Mouse (Mus musculus) bone marrow macrophage, adult 2 months (primary cell): ENCODE measurements around the gene Dusp16. TPM values are rescaled to one million over a fixed set of nuclear protein-coding genes. Genes with fewer than 3 reads are reported as not detected.
A peak's percentile ranks its signal among the peaks of the same experiment; 100 is the strongest.

ENCODE experiments used
- H3K27ac ChIP-seq: 2 replicates; pipeline ENCODE4 v1.5.1; 2012; ENCODE audit warnings: low read depth, low read length; ENCODE audit not compliant: insufficient read depth
- H3K4me1 ChIP-seq: 2 replicates; pipeline ENCODE4 v1.6.1; 2012; ENCODE audit warnings: low read length; ENCODE audit not compliant: control insufficient read depth, insufficient read depth
- H3K4me3 ChIP-seq: 2 replicates; pipeline ENCODE4 v1.5.1; 2012; ENCODE audit warnings: mild to moderate bottlenecking, low read length, moderate library complexity; ENCODE audit not compliant: insufficient read depth
- CTCF ChIP-seq: IDR thresholded peaks from 2 replicates; pipeline ENCODE4 v1.5.1; 2012; ENCODE audit warnings: low read depth, mild to moderate bottlenecking, low read length, moderate library complexity
- POLR2A ChIP-seq: IDR thresholded peaks from 2 replicates; pipeline ENCODE4 v1.6.1; 2012; ENCODE audit warnings: mild to moderate bottlenecking, low read depth, low read length, borderline replicate concordance
- polyA plus RNA-seq: library from polyadenylated mRNA; stranded (reverse); fragments of >200 nt; gene quantifications from 2 replicates; pipeline ENCODE4 v1.2.4, GENCODE M21; 2012; ENCODE audit not compliant: missing spikeins, insufficient read depth, insufficient read length

The Dusp16 gene
- polyA plus RNA-seq, 1 experiment, result 6.9 TPM

GRCm38 (mm10) chr6:134770339-134770738 is 22.1 kb downstream of the Dusp16 start:
- TF ChIP-seq CTCF (no peak), POLR2A (no peak)
- no peak overlapping the region for H3K4me3 ChIP-seq
- H3K4me1 ChIP-seq, result peaks cover 20% of the 10 kb centered on the region
- no peak overlapping the region for H3K27ac ChIP-seq

GRCm38 (mm10) chr6:134764441-134765061 is 27.9 kb downstream of the Dusp16 start:
- no peak overlapping the region for H3K27ac ChIP-seq
- no peak overlapping the region for H3K4me3 ChIP-seq
- peaks cover 10% of the 10 kb centered on the region for H3K4me1 ChIP-seq
- no peak for TF ChIP-seq POLR2A
- TF ChIP-seq CTCF, result no peak

GRCm38 (mm10) chr6:134763436-134763835 is 29.0 kb downstream of the Dusp16 start:
- TF ChIP-seq CTCF (no peak), POLR2A (no peak)
- H3K27ac ChIP-seq, result no peak overlapping the region
- H3K4me3 ChIP-seq, result no peak overlapping the region
- peaks cover 10% of the 10 kb centered on the region for H3K4me1 ChIP-seq

GRCm38 (mm10) chr6:134761808-134762207 is 30.6 kb downstream of the Dusp16 start:
- Histone ChIP-seq H3K27ac (no peak overlapping the region), H3K4me3 (no peak overlapping the region), H3K4me1 (peaks cover 11% of the 10 kb centered on the region)
- TF ChIP-seq POLR2A, result no peak
- no peak for TF ChIP-seq CTCF

- H3K4me3 ChIP-seq, result no peak overlapping the region
- TF ChIP-seq POLR2A, result no peak
- TF ChIP-seq CTCF, result no peak
- peaks cover 19% of the 10 kb centered on the region for H3K4me1 ChIP-seq
- no peak overlapping the region for H3K27ac ChIP-seq
Measured at GRCm38 (mm10) chr6:134760926-134761544, 31.4 kb downstream of the Dusp16 start.

GRCm38 (mm10) chr6:134756058-134756457 is 36.4 kb downstream of the Dusp16 start:
- Histone ChIP-seq H3K4me1 (peaks cover 30% of the 10 kb centered on the region), H3K4me3 (no peak overlapping the region)
- TF ChIP-seq POLR2A (no peak), CTCF (no peak)

GRCm38 (mm10) chr6:134753858-134754257 is 38.6 kb downstream of the Dusp16 start:
- Histone ChIP-seq H3K27ac (no peak overlapping the region), H3K4me3 (no peak overlapping the region), H3K4me1 (peaks cover 36% of the 10 kb centered on the region)
- TF ChIP-seq POLR2A (no peak), CTCF (no peak)

More at GRCm38 (mm10) chr6:134756058-134756457, 36.4 kb downstream of the Dusp16 start:
- H3K27ac ChIP-seq, result no peak overlapping the region

- H3K27ac ChIP-seq, result 0 out of 2 replicates have a peak overlapping the region, but pooled peaks have one; percentile 29
- H3K4me1 ChIP-seq, result peaks cover 36% of the 10 kb centered on the region
- no peak for TF ChIP-seq CTCF
- no peak for TF ChIP-seq POLR2A
- no peak overlapping the region for H3K4me3 ChIP-seq
Measured at GRCm38 (mm10) chr6:134753412-134753811, 39.0 kb downstream of the Dusp16 start.

GRCm38 (mm10) chr6:134751883-134752647 is 40.4 kb downstream of the Dusp16 start:
- TF ChIP-seq POLR2A (no peak), CTCF (no peak)
- Histone ChIP-seq H3K27ac (peak overlapping the region; percentile 51), H3K4me1 (peaks cover 35% of the 10 kb centered on the region)

GRCm38 (mm10) chr6:134751087-134751486 is 41.3 kb downstream of the Dusp16 start:
- TF ChIP-seq POLR2A (no peak), CTCF (no peak)
- Histone ChIP-seq H3K4me1 (peaks cover 26% of the 10 kb centered on the region), H3K27ac (no peak overlapping the region; the same call in 1 of the 2 replicates), H3K4me3 (no peak overlapping the region)

More at GRCm38 (mm10) chr6:134751883-134752647, 40.4 kb downstream of the Dusp16 start:
- no peak overlapping the region for H3K4me3 ChIP-seq
